Mouse (Mus musculus): ENCODE measurements at regions not wholly inside any gene's neighbourhood (a gene's known extent, or its start where the extent isn't known, plus 50 kb on each side); places are given as distances from the start of the nearest gene placed in this dataset.

DNA sequence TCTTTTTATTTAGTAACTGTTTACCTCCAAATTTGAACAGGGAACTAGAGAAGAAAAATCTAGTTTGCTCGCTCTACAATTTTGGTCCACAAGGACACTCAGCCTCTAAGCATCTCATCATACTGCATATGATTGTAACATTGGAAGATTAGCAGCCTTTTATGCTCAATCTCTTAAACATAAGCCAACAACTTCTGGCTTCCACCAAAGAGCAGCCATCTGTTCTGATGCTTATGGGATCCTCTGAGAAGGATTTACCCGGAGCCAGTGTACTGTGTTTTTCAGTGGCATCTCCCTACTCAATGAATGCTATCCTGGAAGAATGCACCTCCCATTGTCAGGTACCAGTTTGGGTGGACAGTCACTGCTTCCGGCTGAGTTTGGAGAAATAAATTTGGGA, 267.0 kb upstream of the Tmem132c start:
- Histone ChIP-seq H3K27ac (replicated peaks) (no peak overlapping the region), H3K36me3 (no peaks in the 10 kb centered on the region), H3K4me1 (no peaks in the 10 kb centered on the region), H3K27me3 (ENCODE audit: low read depth, poor library complexity, severe bottlenecking) (no peaks in the 10 kb centered on the region), H3K9me3 (replicated peaks) (no peaks in the 10 kb centered on the region; the same call in 1 of the 2 replicates), H3K4me3 (no peak overlapping the region)
- no peak for DNase-seq (ENCODE audit: low spot score)
- 94% methylated on average over 3 of the region's 3 CpGs for WGBS

DNA sequence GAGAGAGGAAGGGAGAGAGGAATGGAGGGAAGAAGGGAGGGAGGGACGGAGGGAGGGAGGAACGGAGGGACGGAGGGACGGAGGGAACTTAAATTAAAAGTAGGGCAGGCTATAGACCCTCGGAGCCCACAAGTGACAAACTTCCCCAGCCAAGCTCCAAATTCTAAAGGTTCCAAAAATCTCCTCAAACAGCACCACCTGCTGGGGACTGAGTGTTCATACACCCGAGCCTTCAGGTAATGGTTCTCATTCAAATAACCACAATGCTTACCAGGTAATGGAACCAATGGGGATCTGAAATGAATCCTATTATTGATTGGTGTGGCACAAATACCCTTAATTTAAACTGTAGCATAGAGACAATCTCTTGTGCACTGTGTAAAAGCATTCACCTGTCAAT, 246.0 kb upstream of the Tmem132c start:
- H3K4me1 ChIP-seq, result no peaks in the 10 kb centered on the region
- no peaks in the 10 kb centered on the region for H3K9me3 ChIP-seq (replicated peaks)
- DNase-seq (ENCODE audit: low spot score), result no peak
- H3K4me3 ChIP-seq, result no peak overlapping the region
- WGBS, result 67% methylated on average over 6 of the region's 6 CpGs
- H3K36me3 ChIP-seq, result no peaks in the 10 kb centered on the region
- no peak overlapping the region for H3K27ac ChIP-seq (replicated peaks)
- H3K27me3 ChIP-seq (ENCODE audit: low read depth, poor library complexity, severe bottlenecking), result no peaks in the 10 kb centered on the region

DNA sequence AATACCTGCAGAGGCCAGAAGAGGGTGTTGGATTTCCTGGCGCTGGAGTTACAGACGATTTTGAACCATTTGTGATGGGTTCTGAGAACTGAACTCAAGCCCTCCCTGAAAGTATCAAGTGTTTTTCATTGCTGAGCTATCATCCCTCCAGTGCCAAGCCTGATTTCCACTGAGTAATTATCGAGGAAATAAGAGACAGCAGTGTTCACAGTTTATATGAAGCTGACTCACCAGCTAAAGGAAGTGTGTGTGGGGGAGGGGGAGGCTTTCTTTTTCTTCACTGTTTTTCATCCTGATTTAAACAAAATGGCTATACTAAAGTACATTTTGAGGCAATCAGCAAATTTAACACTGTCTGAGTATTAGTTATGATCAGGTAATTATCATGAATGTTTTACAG, 227.4 kb upstream of the Tmem132c start:
- Histone ChIP-seq H3K9me3 (replicated peaks) (0 out of 2 replicates have a peak, but pooled peaks cover 3% of the 10 kb centered on the region), H3K27ac (replicated peaks) (no peak overlapping the region), H3K36me3 (no peaks in the 10 kb centered on the region), H3K4me3 (no peak overlapping the region), H3K4me1 (no peaks in the 10 kb centered on the region), H3K27me3 (ENCODE audit: low read depth, poor library complexity, severe bottlenecking) (no peaks in the 10 kb centered on the region)
- DNase-seq (ENCODE audit: low spot score), result no peak
- WGBS, result 88% methylated on average over 3 of the region's 3 CpGs

DNA sequence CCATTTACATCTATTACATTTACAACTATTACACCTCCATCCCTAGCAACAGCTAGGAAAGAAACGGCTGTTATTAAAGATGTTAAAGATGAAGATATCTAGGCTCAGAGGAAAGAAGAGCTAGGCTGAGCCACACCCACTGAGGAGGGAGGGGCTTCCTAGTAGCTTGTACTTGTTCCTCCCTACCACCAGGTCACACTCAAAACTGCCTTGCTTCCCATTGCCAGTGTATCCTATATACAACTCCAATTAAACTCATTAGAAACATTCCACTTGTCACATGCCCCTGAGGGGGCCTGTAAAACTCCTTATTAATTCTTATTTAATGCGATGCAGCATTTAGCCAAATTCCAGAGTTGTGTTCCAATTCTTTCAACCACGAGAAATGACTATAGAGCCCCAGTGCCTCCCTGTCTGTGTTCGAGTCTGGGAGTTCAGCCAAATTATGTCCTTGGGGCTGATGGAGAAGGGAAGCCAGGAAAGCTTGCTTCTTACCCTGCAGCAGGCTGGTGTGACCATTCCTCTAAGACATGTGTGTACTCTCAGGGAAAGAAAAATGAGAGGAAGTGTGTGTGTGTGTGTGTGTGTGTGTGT, 225.0 kb upstream of the Tmem132c start:
- WGBS, result 88% methylated on average over 4 of the region's 4 CpGs
- H3K4me1 ChIP-seq, result no peaks in the 10 kb centered on the region
- 0 out of 2 replicates have a peak, but pooled peaks cover 3% of the 10 kb centered on the region for H3K9me3 ChIP-seq (replicated peaks)
- no peak overlapping the region for H3K27ac ChIP-seq (replicated peaks)
- DNase-seq (ENCODE audit: low spot score), result no peak
- H3K27me3 ChIP-seq (ENCODE audit: low read depth, poor library complexity, severe bottlenecking), result no peaks in the 10 kb centered on the region
- no peak overlapping the region for H3K4me3 ChIP-seq
- H3K36me3 ChIP-seq, result no peaks in the 10 kb centered on the region

DNA sequence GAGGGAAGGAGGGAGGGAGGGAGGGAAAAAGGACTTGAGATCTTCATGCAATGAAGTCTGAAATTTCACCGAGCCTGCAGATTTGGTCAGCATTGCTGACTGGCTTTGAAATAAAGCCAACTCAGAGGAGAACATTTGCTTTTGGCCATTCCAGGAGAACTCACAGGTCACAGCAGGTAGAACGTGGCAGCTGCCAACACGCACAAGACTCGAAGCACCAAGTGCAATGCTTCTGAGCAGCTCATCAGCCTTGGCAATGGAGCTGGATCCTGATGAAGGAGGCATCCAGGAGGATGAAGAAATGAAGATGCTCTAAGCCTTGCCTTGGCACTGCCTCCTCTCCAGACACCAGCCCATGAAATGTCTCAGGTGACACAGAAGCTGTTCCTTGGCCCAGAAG, 223.6 kb upstream of the Tmem132c start:
- H3K27me3 ChIP-seq (ENCODE audit: low read depth, poor library complexity, severe bottlenecking), result no peaks in the 10 kb centered on the region
- no peaks in the 10 kb centered on the region for H3K36me3 ChIP-seq
- 87% methylated on average over 4 of the region's 4 CpGs for WGBS
- H3K9me3 ChIP-seq (replicated peaks), result 0 out of 2 replicates have a peak, but pooled peaks cover 3% of the 10 kb centered on the region
- no peak for DNase-seq (ENCODE audit: low spot score)
- H3K4me1 ChIP-seq, result no peaks in the 10 kb centered on the region
- H3K4me3 ChIP-seq, result no peak overlapping the region
- no peak overlapping the region for H3K27ac ChIP-seq (replicated peaks)

DNA sequence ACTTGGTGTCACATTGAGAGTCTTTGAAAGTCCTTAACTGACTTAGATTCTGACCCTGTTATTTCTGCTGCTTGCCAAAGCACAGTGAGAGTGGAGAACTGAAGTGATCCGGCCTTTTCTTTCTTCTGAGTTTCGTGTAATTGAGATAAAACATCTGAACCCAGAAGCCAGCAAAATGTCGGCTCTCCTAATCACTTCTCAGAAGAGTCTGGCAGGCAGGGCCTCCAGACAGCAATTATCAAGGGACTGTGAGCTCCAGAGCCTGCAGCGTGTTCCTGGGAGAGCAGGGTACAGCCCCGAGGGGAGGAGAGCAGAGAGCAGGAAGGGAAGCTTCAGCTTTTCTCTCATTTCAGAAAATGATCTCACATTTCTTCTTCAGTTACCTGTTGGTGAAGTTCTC, 205.1 kb upstream of the Tmem132c start:
- H3K36me3 ChIP-seq, result no peaks in the 10 kb centered on the region
- no peaks in the 10 kb centered on the region for H3K27me3 ChIP-seq (ENCODE audit: low read depth, poor library complexity, severe bottlenecking)
- H3K4me1 ChIP-seq, result no peaks in the 10 kb centered on the region
- H3K27ac ChIP-seq (replicated peaks), result no peak overlapping the region
- H3K9me3 ChIP-seq (replicated peaks), result no peaks in the 10 kb centered on the region
- WGBS, result 75% methylated on average over 5 of the region's 5 CpGs
- DNase-seq (ENCODE audit: low spot score), result no peak
- no peak overlapping the region for H3K4me3 ChIP-seq

DNA sequence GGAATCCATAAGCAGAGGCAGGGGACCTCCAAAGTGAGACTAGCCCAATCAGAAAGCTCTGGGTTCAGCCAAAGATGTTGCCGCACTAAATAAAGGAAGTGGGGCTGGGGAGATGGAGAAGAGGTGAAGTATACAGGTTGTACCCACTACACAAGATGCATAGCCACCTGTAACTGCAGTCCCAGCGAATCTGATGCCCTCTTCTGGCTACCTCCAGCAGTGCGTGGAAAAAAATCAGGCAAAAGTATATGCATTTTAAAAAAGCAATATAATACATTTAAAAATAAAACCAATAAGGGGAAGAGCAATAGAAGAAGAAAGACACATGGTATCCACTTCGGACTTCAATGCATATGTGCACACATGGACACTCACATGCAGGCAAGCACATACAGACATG, 183.8 kb upstream of the Tmem132c start:
- H3K4me1 ChIP-seq, result no peaks in the 10 kb centered on the region
- no peak for DNase-seq (ENCODE audit: low spot score)
- 72% methylated on average over 4 of the region's 4 CpGs for WGBS

DNA sequence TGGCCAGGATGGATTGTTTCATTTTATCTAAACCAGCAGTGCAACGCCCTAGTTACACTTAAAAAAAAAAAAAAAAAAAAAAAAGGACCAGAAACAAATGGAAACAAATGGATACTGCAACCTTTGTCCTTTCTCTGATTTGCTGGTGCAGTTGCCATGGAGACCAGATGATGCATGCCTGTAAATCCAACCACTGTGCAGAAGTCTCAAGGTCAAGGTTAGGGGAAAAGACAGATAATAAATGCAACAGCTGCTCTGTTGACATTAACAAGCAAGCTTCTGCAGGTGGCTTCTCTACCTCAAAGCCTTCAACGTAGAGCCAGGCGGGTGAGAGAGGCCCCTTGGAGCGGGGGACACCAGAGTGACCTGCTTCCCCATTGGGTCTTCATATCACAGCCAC, 167.3 kb upstream of the Tmem132c start:
- WGBS, result 83% methylated on average over 4 of the region's 4 CpGs
- Histone ChIP-seq H3K36me3 (no peaks in the 10 kb centered on the region), H3K27ac (replicated peaks) (no peak overlapping the region)

More for the DNA sequence above, 183.8 kb upstream of the Tmem132c start:
- no peak overlapping the region for H3K4me3 ChIP-seq
- no peaks in the 10 kb centered on the region for H3K36me3 ChIP-seq
- no peaks in the 10 kb centered on the region for H3K27me3 ChIP-seq (ENCODE audit: low read depth, poor library complexity, severe bottlenecking)
- H3K27ac ChIP-seq (replicated peaks), result no peak overlapping the region
- 0 out of 2 replicates have a peak, but pooled peaks cover under 1% of the 10 kb centered on the region for H3K9me3 ChIP-seq (replicated peaks)

More for the DNA sequence above, 167.3 kb upstream of the Tmem132c start:
- Histone ChIP-seq H3K9me3 (replicated peaks) (no peaks in the 10 kb centered on the region), H3K4me1 (peaks cover 5% of the 10 kb centered on the region; the same call in 1 of the 2 replicates), H3K27me3 (ENCODE audit: low read depth, poor library complexity, severe bottlenecking) (no peaks in the 10 kb centered on the region), H3K4me3 (no peak overlapping the region)
- DNase-seq (ENCODE audit: low spot score), result no peak
